Comparison of ENCODE assay signal across 7 mouse cellular contexts in genomic region chr19:46338331-46338936, GRCm38 (mm10). TPM values are rescaled to one million over a fixed set of nuclear protein-coding genes. Genes with fewer than 3 reads are reported as not detected.
DNase-seq lines count a peak whose midpoint lies in the region; ATAC-seq lines count a peak whose summit lies in the region.

Cuedc2 (minus strand) TSS chr19:46338702.

- WGBS in embryonic facial prominence, embryonic 12.5 days: under 1% methylated on average over 31 of the region's 31 CpGs
- under 1% methylated on average over 31 of the region's 31 CpGs for WGBS in limb, embryonic 11.5 days
- under 1% methylated on average over 31 of the region's 31 CpGs for WGBS in midbrain, embryonic 14.5 days

- H3K4me1 ChIP-seq in embryonic facial prominence, embryonic 12.5 days: peaks cover 8% of the 10 kb centered on the region
- H3K4me1 ChIP-seq in limb, embryonic 11.5 days (ENCODE audit: control insufficient read depth, insufficient read depth, low read length): peaks cover 7% of the 10 kb centered on the region; the same call in 1 of the 2 replicates
- H3K4me1 ChIP-seq in midbrain, embryonic 14.5 days (ENCODE audit: control insufficient read depth, insufficient read depth, low read length): peaks cover 20% of the 10 kb centered on the region

- peak within 1 kb of the TSS; percentile 59 for H3K4me3 ChIP-seq in embryonic facial prominence, embryonic 12.5 days
- peak within 1 kb of the TSS; percentile 77 for H3K4me3 ChIP-seq in limb, embryonic 11.5 days (ENCODE audit: low read depth, low read length)
- peak within 1 kb of the TSS; percentile 74 for H3K4me3 ChIP-seq in midbrain, embryonic 14.5 days (replicated peaks; ENCODE audit: low read depth, low read length)

- peak within 1 kb of the TSS; percentile 69 for H3K4me2 ChIP-seq in embryonic facial prominence, embryonic 12.5 days (replicated peaks)
- H3K4me2 ChIP-seq in limb, embryonic 11.5 days (ENCODE audit: low read depth, severe bottlenecking): peak within 1 kb of the TSS; percentile 79
- peak within 1 kb of the TSS; percentile 89 for H3K4me2 ChIP-seq in midbrain, embryonic 14.5 days (ENCODE audit: low read length)

- H3K27me3 ChIP-seq in embryonic facial prominence, embryonic 12.5 days: 0 out of 2 replicates have a peak, but pooled peaks cover 2% of the 10 kb centered on the region
- H3K27me3 ChIP-seq in limb, embryonic 11.5 days (ENCODE audit: control insufficient read depth, insufficient read depth, low read length): no peaks in the 10 kb centered on the region; the same call in 1 of the 2 replicates
- no peaks in the 10 kb centered on the region for H3K27me3 ChIP-seq in midbrain, embryonic 14.5 days (ENCODE audit: control insufficient read depth, insufficient read depth, low read length)

- H3K9me3 ChIP-seq in embryonic facial prominence, embryonic 12.5 days: no peaks in the 10 kb centered on the region
- no peaks in the 10 kb centered on the region for H3K9me3 ChIP-seq in limb, embryonic 11.5 days (ENCODE audit: control insufficient read depth, low read length)
- H3K9me3 ChIP-seq in midbrain, embryonic 14.5 days (ENCODE audit: control insufficient read depth, low read length): no peaks in the 10 kb centered on the region

- peak; percentile 68 for ATAC-seq in embryonic facial prominence, embryonic 12.5 days (ENCODE audit: insufficient number of reproducible peaks, insufficient read depth, low FRiP score, low TSS enrichment)
- peak; percentile 82 for ATAC-seq in limb, embryonic 11.5 days (ENCODE audit: insufficient number of reproducible peaks, low FRiP score, low TSS enrichment, low read depth)
- peak; percentile 92 for ATAC-seq in midbrain, embryonic 14.5 days (ENCODE audit: low FRiP score, low TSS enrichment)

- 0 out of 2 replicates have a peak within 1 kb of the TSS, but pooled peaks have one; percentile 17 for H3K27ac ChIP-seq in embryonic facial prominence, embryonic 12.5 days
- no peak within 1 kb of the TSS for H3K27ac ChIP-seq in limb, embryonic 11.5 days (replicated peaks; ENCODE audit: low read depth, low read length)
- H3K27ac ChIP-seq in midbrain, embryonic 14.5 days (replicated peaks; ENCODE audit: low read depth, low read length): peak within 1 kb of the TSS; percentile 80

- peak within 1 kb of the TSS; percentile 60 for H3K9ac ChIP-seq in embryonic facial prominence, embryonic 12.5 days
- H3K9ac ChIP-seq in limb, embryonic 11.5 days (ENCODE audit: low read length): peak within 1 kb of the TSS; percentile 76
- H3K9ac ChIP-seq in midbrain, embryonic 14.5 days (replicated peaks; ENCODE audit: low read length): peak within 1 kb of the TSS; percentile 80

- peak; percentile 94 for DNase-seq in adrenal gland, postnatal 25 days
- peak; percentile 99 for DNase-seq in heart, adult 11 months
- DNase-seq in kidney, adult 18-20 months: peak; percentile 99
- peak; percentile 98 for DNase-seq in limb, embryonic 11.5 days (ENCODE audit: low spot score)
- DNase-seq in midbrain, embryonic 14.5 days: peak; percentile 98
- DNase-seq in spleen, adult 18-20 months: peak; percentile 89 to 97

- H3K36me3 ChIP-seq in embryonic facial prominence, embryonic 12.5 days: no peaks in the 10 kb centered on the region
- no peaks in the 10 kb centered on the region for H3K36me3 ChIP-seq in limb, embryonic 11.5 days (ENCODE audit: control insufficient read depth, insufficient read depth, low read length)
- H3K36me3 ChIP-seq in midbrain, embryonic 14.5 days (ENCODE audit: control insufficient read depth, insufficient read depth, low read length): no peaks in the 10 kb centered on the region

RNA-seq across cellular contexts. Expression of gene Cuedc2, which starts in this region (rescaled TPM):
- total RNA-seq in adrenal gland, postnatal 25 days (2021): 64.1 and 81.8 TPM in 2 replicates
- polyA plus RNA-seq in embryonic facial prominence, embryonic 12.5 days (2016; fragmentation: Nextera tagmentation; extraction: Ambion mirVana): 207 TPM in 2 replicates
- polyA plus RNA-seq in limb, embryonic 11.5 days (2014; fragmentation: Nextera tagmentation; extraction: Ambion mirVana): 163 and 179 TPM in 2 replicates
- 300 and 307 TPM in 2 replicates for polyA plus RNA-seq in midbrain, embryonic 14.5 days (2014; fragmentation: Nextera tagmentation; extraction: Ambion mirVana)
